Mouse (Mus musculus) heart, embryonic 16.5 days (tissue): Measurements from ENCODE around the gene Kcnq5. TPM values are rescaled to one million over a fixed set of nuclear protein-coding genes. Genes with fewer than 3 reads are reported as not detected.
A peak's percentile ranks its signal among the peaks of the same experiment; 100 is the strongest.

Experiments used
- ATAC-seq: fragments of 200-750 bp; cut with Nextera tagmentation; replicated peaks from 2 replicates; pipeline ENCODE4 v1.8.0; 2017; ENCODE audit warnings: moderate number of reproducible peaks; ENCODE audit not compliant: insufficient read depth, low FRiP score; ENCODE audit errors: extremely low read depth
- H3K27ac ChIP-seq: fragments of 300-500 bp; sonication (generic); 2 replicates; pipeline ENCODE4 v1.5.1; 2014; ENCODE audit warnings: mild to moderate bottlenecking, low read length, control low read depth, moderate library complexity
- H3K27me3 ChIP-seq: fragments of 300-500 bp; sonication (generic); 2 replicates; pipeline ENCODE4 v1.6.1; 2014; ENCODE audit warnings: low read length, mixed read lengths; ENCODE audit not compliant: control insufficient read depth, insufficient read depth
- H3K36me3 ChIP-seq: fragments of 300-500 bp; sonication (generic); 2 replicates; pipeline ENCODE4 v1.6.1; 2014; ENCODE audit not compliant: control insufficient read depth, insufficient read depth
- H3K4me1 ChIP-seq: fragments of 300-500 bp; sonication (generic); 2 replicates; pipeline ENCODE4 v1.6.1; 2014; ENCODE audit warnings: low read length, mixed read lengths; ENCODE audit not compliant: control insufficient read depth, insufficient read depth
- H3K4me2 ChIP-seq: fragments of 300-500 bp; sonication (generic); 2 replicates; pipeline ENCODE4 v1.6.1; 2014; ENCODE audit warnings: low read depth, mild to moderate bottlenecking, control low read depth, low read length
- H3K4me3 ChIP-seq: fragments of 300-500 bp; sonication (generic); 2 replicates; pipeline ENCODE4 v1.5.1; 2014; ENCODE audit warnings: mild to moderate bottlenecking, control low read depth, low read length
- H3K9ac ChIP-seq: fragments of 300-500 bp; sonication (generic); 2 replicates; pipeline ENCODE4 v1.6.1; 2014; ENCODE audit warnings: low read length, control low read depth
- H3K9me3 ChIP-seq: fragments of 300-500 bp; sonication (generic); replicated peaks from 2 replicates; pipeline ENCODE4 v1.6.1; 2016; ENCODE audit warnings: low read length; ENCODE audit not compliant: control insufficient read depth
- WGBS: fragments of 180-500 bp; shearing (Covaris S2); extraction: QIAGEN DNeasy Blood & Tissue Kit; methylation state at CpG from one replicate; pipeline ENCODE4 v1.1.7; 2014; 5-methylcytosine and 5-hydroxymethylcytosine counted together
- polyA plus RNA-seq: library from polyadenylated mRNA; unstranded; fragments of >200 nt; fragmentation: Nextera tagmentation; extraction: Ambion mirVana; gene quantifications from 2 replicates; pipeline ENCODE4 v1.2.1, GENCODE M21; 2015

The Kcnq5 gene
- polyA plus RNA-seq, 1 experiment from 2014 or later, result 2.6 TPM

DNA sequence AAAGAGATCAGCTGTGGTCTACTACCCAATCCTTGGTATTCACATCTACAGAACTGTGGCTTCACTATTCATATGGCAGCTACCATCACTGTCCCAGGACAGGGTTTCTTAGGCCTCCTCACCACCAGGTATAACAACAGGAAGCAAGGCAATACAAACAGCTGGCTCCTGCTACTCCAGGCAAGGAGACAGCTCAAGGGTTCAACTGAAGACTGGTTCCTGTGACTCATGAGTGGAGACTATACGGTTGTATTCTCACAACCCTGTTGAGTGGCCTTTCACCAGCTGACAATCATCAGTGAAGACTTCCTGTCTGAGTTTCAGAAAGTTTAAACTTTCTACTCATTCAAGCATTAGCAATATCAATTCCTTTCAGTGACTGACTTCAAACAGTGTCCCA lies 327.7 kb downstream of the Kcnq5 start:
- Histone ChIP-seq H3K9me3 (no peaks in the 10 kb centered on the region), H3K36me3 (no peaks in the 10 kb centered on the region), H3K4me1 (0 out of 2 replicates have a peak, but pooled peaks cover 4% of the 10 kb centered on the region), H3K4me2 (no peak overlapping the region), H3K27ac (no peak overlapping the region), H3K27me3 (no peaks in the 10 kb centered on the region), H3K9ac (no peak overlapping the region), H3K4me3 (no peak overlapping the region)
- WGBS, result 42% methylated on average over 1 of the region's 1 CpGs
- ATAC-seq, result no peak

DNA sequence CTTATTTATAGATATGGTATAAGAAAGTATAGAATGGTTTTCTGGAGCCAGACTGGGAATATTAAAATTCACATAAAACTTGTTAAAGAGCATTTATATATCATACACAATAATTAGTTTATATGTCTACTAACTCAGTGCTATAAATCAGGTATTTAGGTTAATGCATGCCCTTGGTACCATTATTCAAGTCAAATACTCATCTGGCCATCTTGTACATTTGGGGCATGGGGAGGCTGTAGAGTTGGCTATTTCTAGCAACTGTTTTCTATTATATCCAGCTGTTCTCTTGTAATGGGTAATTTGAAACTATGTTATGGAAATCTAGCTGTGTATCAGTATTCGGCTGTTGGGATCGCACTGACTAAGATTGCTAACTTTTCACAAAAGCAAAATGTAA lies 339.3 kb downstream of the Kcnq5 start:
- Histone ChIP-seq H3K9ac (no peak overlapping the region), H3K4me3 (no peak overlapping the region), H3K36me3 (no peaks in the 10 kb centered on the region), H3K9me3 (no peaks in the 10 kb centered on the region), H3K27me3 (no peaks in the 10 kb centered on the region), H3K4me2 (no peak overlapping the region), H3K27ac (no peak overlapping the region), H3K4me1 (no peaks in the 10 kb centered on the region)
- ATAC-seq, result no peak
- 96% methylated on average over 2 of the region's 2 CpGs for WGBS

DNA sequence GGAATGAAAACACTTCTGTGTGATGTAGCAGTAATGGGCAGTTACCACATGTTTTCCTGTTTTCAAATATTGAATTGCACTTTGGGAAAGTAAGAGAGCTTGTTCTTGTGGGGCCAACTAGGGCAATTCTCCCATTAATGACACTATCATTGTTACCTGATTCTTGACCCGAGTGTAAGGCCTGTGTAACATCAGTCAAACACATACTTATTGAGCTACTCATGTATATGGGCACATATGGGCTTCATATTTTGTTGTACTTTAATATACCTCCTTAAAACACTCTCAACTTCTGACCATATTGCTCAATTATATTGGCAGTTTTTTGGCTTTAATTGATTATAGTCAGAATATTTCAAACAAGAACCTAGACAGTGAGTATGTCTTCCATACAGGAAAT lies 339.7 kb downstream of the Kcnq5 start:
- Histone ChIP-seq H3K4me1 (no peaks in the 10 kb centered on the region), H3K9ac (no peak overlapping the region), H3K4me2 (no peak overlapping the region), H3K9me3 (no peaks in the 10 kb centered on the region), H3K27ac (no peak overlapping the region), H3K27me3 (no peaks in the 10 kb centered on the region), H3K4me3 (no peak overlapping the region), H3K36me3 (no peaks in the 10 kb centered on the region)
- no peak for ATAC-seq
- 90% methylated on average over 1 of the region's 1 CpGs for WGBS

DNA sequence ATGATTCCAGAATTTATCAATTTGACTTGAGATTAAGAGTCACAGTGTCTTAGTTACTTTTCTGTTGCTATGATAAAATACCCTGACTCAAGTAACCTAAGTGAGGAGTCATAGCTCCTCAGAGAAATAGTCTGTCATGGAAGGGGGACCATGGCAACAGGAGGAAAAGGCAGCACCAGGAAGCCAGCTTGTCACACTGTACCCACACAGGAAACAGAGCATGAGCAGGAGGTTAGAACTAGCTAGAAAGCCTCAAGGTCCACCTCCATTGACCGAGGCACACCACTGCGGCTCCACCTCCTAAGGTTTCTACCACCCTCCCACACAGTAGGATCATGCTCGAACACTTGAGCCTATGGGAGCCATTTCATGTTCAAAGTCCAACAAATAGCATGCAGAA lies 343.0 kb downstream of the Kcnq5 start:
- Histone ChIP-seq H3K27me3 (no peaks in the 10 kb centered on the region), H3K9ac (no peak overlapping the region), H3K4me2 (no peak overlapping the region), H3K27ac (no peak overlapping the region), H3K36me3 (no peaks in the 10 kb centered on the region), H3K4me3 (no peak overlapping the region), H3K9me3 (no peaks in the 10 kb centered on the region), H3K4me1 (peaks cover 2% of the 10 kb centered on the region; the same call in 1 of the 2 replicates)
- 82% methylated on average over 3 of the region's 3 CpGs for WGBS
- no peak for ATAC-seq

DNA sequence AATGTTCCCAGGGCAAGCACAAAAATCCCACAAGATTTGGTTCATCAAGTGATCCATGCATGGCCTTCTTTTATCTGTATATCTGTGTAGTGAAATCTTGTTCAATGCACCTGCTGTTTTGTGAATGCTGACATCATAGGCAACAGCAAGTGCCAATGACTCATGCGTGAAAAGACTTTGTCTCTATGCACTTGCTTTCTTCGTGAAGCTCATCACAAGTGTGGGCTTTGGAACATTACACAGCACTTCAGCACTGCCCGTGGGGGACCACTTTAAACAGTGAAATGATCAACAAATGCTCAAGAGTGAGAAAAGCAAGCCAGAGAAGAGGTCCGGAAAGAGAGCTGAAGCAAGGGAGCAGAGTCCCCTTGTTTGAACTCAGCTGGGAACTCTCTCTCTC lies 345.1 kb downstream of the Kcnq5 start:
- Histone ChIP-seq H3K4me1 (peaks cover 2% of the 10 kb centered on the region; the same call in 1 of the 2 replicates), H3K27me3 (no peaks in the 10 kb centered on the region), H3K4me2 (no peak overlapping the region), H3K9ac (no peak overlapping the region), H3K27ac (no peak overlapping the region), H3K4me3 (no peak overlapping the region), H3K9me3 (no peaks in the 10 kb centered on the region), H3K36me3 (no peaks in the 10 kb centered on the region)
- WGBS, result 51% methylated on average over 4 of the region's 4 CpGs
- no peak for ATAC-seq

DNA sequence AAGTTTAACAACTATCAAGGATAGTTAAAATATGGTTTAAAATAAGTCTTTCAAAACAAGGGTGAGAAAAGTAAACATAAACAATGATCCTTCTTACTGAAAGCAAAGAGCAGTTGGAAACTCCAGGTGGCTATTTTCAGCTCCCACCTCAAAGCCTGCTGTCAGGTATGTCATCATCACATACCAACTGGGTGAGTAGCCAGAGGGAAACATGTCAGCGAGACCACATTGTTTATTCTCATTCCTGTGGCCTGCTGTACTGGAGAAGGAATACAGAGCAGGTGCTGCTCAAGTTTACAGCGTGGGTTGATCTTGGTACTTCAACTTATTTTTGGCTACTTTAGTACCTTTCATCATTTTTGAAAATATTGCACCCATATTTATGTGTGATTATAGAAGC lies 347.8 kb downstream of the Kcnq5 start:
- H3K27me3 ChIP-seq, result no peaks in the 10 kb centered on the region
- H3K4me3 ChIP-seq, result no peak overlapping the region
- no peak overlapping the region for H3K4me2 ChIP-seq
- no peaks in the 10 kb centered on the region for H3K36me3 ChIP-seq
- H3K9ac ChIP-seq, result no peak overlapping the region
- peak; percentile 65; the same call in 1 of the 2 replicates for ATAC-seq
- no peak overlapping the region for H3K27ac ChIP-seq
- peaks cover 2% of the 10 kb centered on the region; the same call in 1 of the 2 replicates for H3K4me1 ChIP-seq
- H3K9me3 ChIP-seq, result no peaks in the 10 kb centered on the region
- WGBS, result 17% methylated on average over 2 of the region's 2 CpGs

DNA sequence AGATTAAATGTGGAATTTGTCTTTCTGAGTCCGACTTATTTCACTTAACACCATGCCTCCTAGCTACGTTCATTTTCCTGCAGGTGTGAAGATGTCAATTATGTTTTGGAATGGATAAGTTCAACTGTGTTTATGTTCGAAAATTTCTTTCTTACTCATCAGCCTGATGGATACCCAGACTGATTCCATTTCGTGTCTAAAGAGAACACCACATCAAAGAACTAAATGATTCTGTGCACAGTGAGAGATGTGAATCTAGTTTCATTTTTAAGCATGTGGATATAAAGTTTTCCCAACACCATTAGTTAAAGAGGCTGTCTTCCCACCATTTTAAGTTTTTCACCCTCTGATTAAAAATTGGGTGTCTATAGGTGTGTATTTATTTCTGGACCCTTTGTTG lies 357.7 kb downstream of the Kcnq5 start:
- 72% methylated on average over 4 of the region's 4 CpGs for WGBS
- Histone ChIP-seq H3K27me3 (no peaks in the 10 kb centered on the region), H3K4me1 (no peaks in the 10 kb centered on the region), H3K27ac (no peak overlapping the region), H3K4me2 (no peak overlapping the region), H3K9ac (no peak overlapping the region), H3K36me3 (no peaks in the 10 kb centered on the region), H3K4me3 (no peak overlapping the region), H3K9me3 (no peaks in the 10 kb centered on the region)
- no peak for ATAC-seq

DNA sequence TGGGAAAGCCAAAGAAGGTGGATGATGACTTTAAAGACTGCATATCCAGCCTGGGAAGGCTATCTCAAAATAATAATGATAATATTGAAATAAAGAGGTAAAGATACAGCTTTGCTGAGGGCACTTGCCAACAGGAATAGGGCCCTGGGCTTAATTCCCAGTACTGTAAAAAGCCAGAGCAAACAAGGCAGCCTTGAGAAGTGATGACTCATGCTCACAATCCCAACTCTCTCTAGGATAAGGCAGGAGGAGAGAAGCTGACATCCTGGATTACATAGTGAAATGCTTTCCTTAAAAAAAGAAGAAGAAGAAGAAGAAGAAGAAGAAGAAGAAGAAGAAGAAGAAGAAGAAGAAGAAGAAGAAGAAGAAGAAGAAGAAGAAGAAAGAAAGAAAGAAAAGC lies 359.2 kb downstream of the Kcnq5 start:
- H3K9me3 ChIP-seq, result no peaks in the 10 kb centered on the region
- H3K36me3 ChIP-seq, result no peaks in the 10 kb centered on the region
- ATAC-seq, result no peak
- no peak overlapping the region for H3K4me3 ChIP-seq
- H3K27me3 ChIP-seq, result no peaks in the 10 kb centered on the region
- no peak overlapping the region for H3K4me2 ChIP-seq
- H3K27ac ChIP-seq, result no peak overlapping the region
- no peaks in the 10 kb centered on the region for H3K4me1 ChIP-seq
- H3K9ac ChIP-seq, result no peak overlapping the region

DNA sequence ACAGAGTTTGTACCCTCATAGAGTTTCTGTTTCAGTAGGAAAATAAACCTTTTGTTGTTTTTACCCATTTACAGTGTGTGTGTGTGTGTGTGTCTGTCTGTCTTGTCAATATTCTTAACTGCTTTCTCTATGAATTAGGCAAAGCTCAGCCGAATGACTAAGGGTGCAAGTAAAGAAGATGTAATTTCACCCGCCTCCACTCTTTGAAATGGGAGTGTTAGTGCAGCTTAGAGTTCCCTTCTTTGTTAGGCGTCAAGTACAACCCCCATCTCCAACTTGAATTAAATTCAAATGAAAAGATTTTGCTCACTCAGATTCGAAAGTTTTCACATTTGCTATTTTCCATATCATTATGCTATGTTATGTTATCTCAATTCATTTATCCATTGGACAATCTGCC lies 361.1 kb downstream of the Kcnq5 start:
- H3K4me1 ChIP-seq, result no peaks in the 10 kb centered on the region
- no peak overlapping the region for H3K4me2 ChIP-seq
- no peak overlapping the region for H3K27ac ChIP-seq
- no peaks in the 10 kb centered on the region for H3K9me3 ChIP-seq
- no peaks in the 10 kb centered on the region for H3K36me3 ChIP-seq
- no peaks in the 10 kb centered on the region for H3K27me3 ChIP-seq
- WGBS, result 66% methylated on average over 4 of the region's 4 CpGs
- no peak for ATAC-seq
- no peak overlapping the region for H3K9ac ChIP-seq
- H3K4me3 ChIP-seq, result no peak overlapping the region

DNA sequence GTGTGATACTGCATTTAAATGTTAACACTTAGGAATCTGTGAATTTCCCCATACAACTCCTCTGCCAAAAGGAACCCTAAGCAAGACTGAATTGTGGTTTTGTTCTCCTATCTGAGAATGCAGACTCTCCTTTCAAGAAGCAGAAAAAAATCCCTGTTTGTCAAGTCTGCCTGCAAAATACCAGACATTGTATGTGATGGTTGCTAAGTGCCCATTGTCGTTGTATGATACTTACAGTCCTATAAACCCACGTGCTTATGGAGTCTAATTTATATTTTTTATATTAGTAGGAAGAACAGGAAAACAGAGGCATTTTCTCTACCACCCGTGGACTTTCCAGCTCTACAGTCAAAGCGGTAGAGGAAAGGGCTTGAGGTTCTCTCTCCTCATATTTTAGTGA lies 367.9 kb downstream of the Kcnq5 start:
- Histone ChIP-seq H3K9me3 (no peaks in the 10 kb centered on the region), H3K4me3 (no peak overlapping the region), H3K4me1 (no peaks in the 10 kb centered on the region), H3K4me2 (no peak overlapping the region), H3K9ac (no peak overlapping the region), H3K27me3 (no peaks in the 10 kb centered on the region), H3K27ac (no peak overlapping the region), H3K36me3 (no peaks in the 10 kb centered on the region)
- ATAC-seq, result no peak
- WGBS, result 54% methylated on average over 4 of the region's 4 CpGs
